Mouse (Mus musculus): ENCODE data around the gene Os9. TPM values are rescaled to one million over a fixed set of nuclear protein-coding genes. Genes with fewer than 3 reads are reported as not detected.
A peak's percentile ranks its signal among the peaks of the same experiment; 100 is the strongest.
"Not testable (repeated sequence)": the region's sequence is repeated elsewhere in the genome, so short reads cannot be mapped to it uniquely, and the experiment has no call there.

Os9 gene
- polyA plus RNA-seq, 1 experiment from 2014 or later: 110 TPM

DNA sequence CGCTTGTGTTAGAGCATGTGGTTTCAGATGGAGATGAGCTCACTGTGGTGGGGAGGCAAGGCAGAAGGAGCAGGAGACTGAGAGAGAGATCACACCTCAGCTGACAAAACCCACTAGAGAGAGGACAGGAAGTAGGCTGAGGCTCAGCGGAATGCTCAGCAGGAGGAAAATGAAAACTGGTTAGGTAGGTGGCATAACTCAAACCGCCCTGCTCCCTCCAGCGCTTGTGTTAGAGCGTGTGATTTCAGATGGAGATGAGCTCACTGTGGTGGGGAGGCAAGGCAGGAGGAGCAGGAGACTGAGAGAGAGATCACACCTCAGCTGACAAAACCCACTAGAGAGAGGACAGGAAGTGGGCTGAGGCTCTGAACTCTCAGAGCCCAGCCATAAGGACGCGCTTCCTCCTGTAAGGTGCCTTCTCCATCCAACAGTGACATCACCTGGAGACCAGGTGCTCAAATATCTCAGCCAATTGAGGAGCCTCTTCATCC is 41.9 kb upstream of the Os9 start:
- not testable (repeated sequence) for H3K4me3 ChIP-seq (ENCODE audit: low read length); H3K4me2 ChIP-seq (replicated peaks; ENCODE audit: low read depth, low read length); H3K36me3 ChIP-seq (ENCODE audit: insufficient read depth, low read length); ATAC-seq (ENCODE audit: low FRiP score, low TSS enrichment); H3K9ac ChIP-seq (replicated peaks; ENCODE audit: low read length); H3K9me3 ChIP-seq (ENCODE audit: low read length); H3K27ac ChIP-seq (ENCODE audit: low read length)
- Histone ChIP-seq H3K4me1 (ENCODE audit: insufficient read depth, low read length) (peaks cover 12% of the 10 kb centered on the region; the same call in 1 of the 2 replicates), H3K27me3 (ENCODE audit: insufficient read depth, low read length) (peaks cover 27% of the 10 kb centered on the region)
- 57% methylated on average over 7 of the region's 7 CpGs for WGBS

DNA sequence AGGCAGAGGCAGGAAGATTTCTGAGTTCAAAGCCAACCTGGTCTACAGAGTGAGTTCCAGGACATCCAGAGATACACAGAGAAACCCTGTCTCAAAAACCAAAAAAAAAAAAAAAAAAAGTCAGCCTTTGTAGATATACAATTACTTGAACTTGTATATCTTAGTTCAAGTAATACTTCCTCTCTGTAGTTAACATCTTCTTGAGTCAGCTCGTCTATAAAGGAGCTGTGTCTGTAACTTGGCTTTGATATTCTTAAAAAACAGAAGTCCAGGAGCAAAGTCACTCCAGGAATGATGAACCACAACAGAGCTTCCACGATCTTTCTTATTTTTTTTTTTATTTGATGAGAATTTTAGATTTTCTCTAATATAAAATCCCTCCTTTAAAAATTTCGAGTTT is 39.8 kb upstream of the Os9 start:
- no peak overlapping the region for H3K4me3 ChIP-seq (ENCODE audit: low read length)
- no peak overlapping the region for H3K27ac ChIP-seq (ENCODE audit: low read length)
- no peak overlapping the region for H3K4me2 ChIP-seq (replicated peaks; ENCODE audit: low read depth, low read length)
- no peaks in the 10 kb centered on the region for H3K9me3 ChIP-seq (ENCODE audit: low read length)
- H3K9ac ChIP-seq (replicated peaks; ENCODE audit: low read length): no peak overlapping the region
- H3K36me3 ChIP-seq (ENCODE audit: insufficient read depth, low read length): no peaks in the 10 kb centered on the region
- no peak for ATAC-seq (ENCODE audit: low FRiP score, low TSS enrichment)
- 78% methylated on average over 3 of the region's 3 CpGs for WGBS
- peaks cover 9% of the 10 kb centered on the region; the same call in 1 of the 2 replicates for H3K4me1 ChIP-seq (ENCODE audit: insufficient read depth, low read length)
- H3K27me3 ChIP-seq (ENCODE audit: insufficient read depth, low read length): peaks cover 7% of the 10 kb centered on the region

- no peak overlapping the region for H3K4me2 ChIP-seq (replicated peaks; ENCODE audit: low read depth, low read length)
- 0 out of 2 replicates have a peak, but pooled peaks cover 2% of the 10 kb centered on the region for H3K27me3 ChIP-seq (ENCODE audit: insufficient read depth, low read length)
- H3K27ac ChIP-seq (ENCODE audit: low read length): no peak overlapping the region
- H3K9me3 ChIP-seq (ENCODE audit: low read length): no peaks in the 10 kb centered on the region
- H3K4me3 ChIP-seq (ENCODE audit: low read length): no peak overlapping the region
- WGBS: 78% methylated on average over 9 of the region's 9 CpGs
- H3K9ac ChIP-seq (replicated peaks; ENCODE audit: low read length): no peak overlapping the region
- 0 out of 2 replicates have a peak, but pooled peaks cover 4% of the 10 kb centered on the region for H3K4me1 ChIP-seq (ENCODE audit: insufficient read depth, low read length)
- no peak for ATAC-seq (ENCODE audit: low FRiP score, low TSS enrichment)
- H3K36me3 ChIP-seq (ENCODE audit: insufficient read depth, low read length): no peaks in the 10 kb centered on the region
These were observed 39.1 kb upstream of the Os9 start for GRCm38 (mm10) chr10:127160081-127160480.

- Histone ChIP-seq H3K4me3 (ENCODE audit: low read length) (no peak overlapping the region), H3K9me3 (ENCODE audit: low read length) (no peaks in the 10 kb centered on the region), H3K27me3 (ENCODE audit: insufficient read depth, low read length) (no peaks in the 10 kb centered on the region), H3K4me2 (replicated peaks; ENCODE audit: low read depth, low read length) (no peak overlapping the region), H3K36me3 (ENCODE audit: insufficient read depth, low read length) (no peaks in the 10 kb centered on the region), H3K27ac (ENCODE audit: low read length) (no peak overlapping the region), H3K4me1 (ENCODE audit: insufficient read depth, low read length) (0 out of 2 replicates have a peak, but pooled peaks cover 4% of the 10 kb centered on the region), H3K9ac (replicated peaks; ENCODE audit: low read length) (no peak overlapping the region)
- ATAC-seq (ENCODE audit: low FRiP score, low TSS enrichment): no peak
- WGBS: 67% methylated on average over 3 of the region's 3 CpGs
These were observed 37.5 kb upstream of the Os9 start for GRCm38 (mm10) chr10:127158471-127158870.

- 74% methylated on average over 1 of the region's 1 CpGs for WGBS
- Histone ChIP-seq H3K4me2 (replicated peaks; ENCODE audit: low read depth, low read length) (no peak overlapping the region), H3K27me3 (ENCODE audit: insufficient read depth, low read length) (no peaks in the 10 kb centered on the region)
These were observed 35.6 kb upstream of the Os9 start for GRCm38 (mm10) chr10:127156511-127156910.

GRCm38 (mm10) chr10:127156089-127156488 is 35.2 kb upstream of the Os9 start:
- ATAC-seq (ENCODE audit: low FRiP score, low TSS enrichment): no peak
- H3K27ac ChIP-seq (ENCODE audit: low read length): peak overlapping the region; percentile 40; the same call in 1 of the 2 replicates
- WGBS: 78% methylated on average over 1 of the region's 1 CpGs

More at GRCm38 (mm10) chr10:127156511-127156910, 35.6 kb upstream of the Os9 start:
- H3K9me3 ChIP-seq (ENCODE audit: low read length): 0 out of 2 replicates have a peak, but pooled peaks cover 3% of the 10 kb centered on the region
- H3K4me1 ChIP-seq (ENCODE audit: insufficient read depth, low read length): 0 out of 2 replicates have a peak, but pooled peaks cover 4% of the 10 kb centered on the region
- no peaks in the 10 kb centered on the region for H3K36me3 ChIP-seq (ENCODE audit: insufficient read depth, low read length)
- no peak overlapping the region for H3K4me3 ChIP-seq (ENCODE audit: low read length)
- H3K9ac ChIP-seq (replicated peaks; ENCODE audit: low read length): no peak overlapping the region
- no peak for ATAC-seq (ENCODE audit: low FRiP score, low TSS enrichment)
- H3K27ac ChIP-seq (ENCODE audit: low read length): no peak overlapping the region

GRCm38 (mm10) chr10:127154652-127155051 is 33.7 kb upstream of the Os9 start:
- no peak overlapping the region for H3K9ac ChIP-seq (replicated peaks; ENCODE audit: low read length)
- no peak overlapping the region for H3K4me3 ChIP-seq (ENCODE audit: low read length)
- 0 out of 2 replicates have a peak, but pooled peaks cover 3% of the 10 kb centered on the region for H3K9me3 ChIP-seq (ENCODE audit: low read length)
- 61% methylated on average over 5 of the region's 5 CpGs for WGBS
- ATAC-seq (ENCODE audit: low FRiP score, low TSS enrichment): peak; percentile 75
- no peaks in the 10 kb centered on the region for H3K36me3 ChIP-seq (ENCODE audit: insufficient read depth, low read length)
- peak overlapping the region; percentile 90 for H3K27ac ChIP-seq (ENCODE audit: low read length)
- H3K4me2 ChIP-seq (replicated peaks; ENCODE audit: low read depth, low read length): 0 out of 2 replicates have a peak overlapping the region, but pooled peaks have one; percentile 21
- no peaks in the 10 kb centered on the region for H3K27me3 ChIP-seq (ENCODE audit: insufficient read depth, low read length)
- H3K4me1 ChIP-seq (ENCODE audit: insufficient read depth, low read length): 0 out of 2 replicates have a peak, but pooled peaks cover 4% of the 10 kb centered on the region

More at GRCm38 (mm10) chr10:127156089-127156488, 35.2 kb upstream of the Os9 start:
- Histone ChIP-seq H3K36me3 (ENCODE audit: insufficient read depth, low read length) (no peaks in the 10 kb centered on the region), H3K4me2 (replicated peaks; ENCODE audit: low read depth, low read length) (no peak overlapping the region), H3K9ac (replicated peaks; ENCODE audit: low read length) (no peak overlapping the region), H3K4me3 (ENCODE audit: low read length) (no peak overlapping the region), H3K4me1 (ENCODE audit: insufficient read depth, low read length) (0 out of 2 replicates have a peak, but pooled peaks cover 4% of the 10 kb centered on the region), H3K27me3 (ENCODE audit: insufficient read depth, low read length) (no peaks in the 10 kb centered on the region), H3K9me3 (ENCODE audit: low read length) (0 out of 2 replicates have a peak, but pooled peaks cover 3% of the 10 kb centered on the region)

GRCm38 (mm10) chr10:127154241-127154640 is 33.3 kb upstream of the Os9 start:
- Histone ChIP-seq H3K9ac (replicated peaks; ENCODE audit: low read length) (no peak overlapping the region), H3K27me3 (ENCODE audit: insufficient read depth, low read length) (no peaks in the 10 kb centered on the region), H3K27ac (ENCODE audit: low read length) (peak overlapping the region; percentile 90), H3K4me2 (replicated peaks; ENCODE audit: low read depth, low read length) (no peak overlapping the region), H3K4me1 (ENCODE audit: insufficient read depth, low read length) (0 out of 2 replicates have a peak, but pooled peaks cover 4% of the 10 kb centered on the region), H3K4me3 (ENCODE audit: low read length) (no peak overlapping the region), H3K9me3 (ENCODE audit: low read length) (0 out of 2 replicates have a peak, but pooled peaks cover 3% of the 10 kb centered on the region), H3K36me3 (ENCODE audit: insufficient read depth, low read length) (no peaks in the 10 kb centered on the region)
- 55% methylated on average over 2 of the region's 2 CpGs for WGBS
- peak; percentile 80; the same call in 1 of the 2 replicates for ATAC-seq (ENCODE audit: low FRiP score, low TSS enrichment)

DNA sequence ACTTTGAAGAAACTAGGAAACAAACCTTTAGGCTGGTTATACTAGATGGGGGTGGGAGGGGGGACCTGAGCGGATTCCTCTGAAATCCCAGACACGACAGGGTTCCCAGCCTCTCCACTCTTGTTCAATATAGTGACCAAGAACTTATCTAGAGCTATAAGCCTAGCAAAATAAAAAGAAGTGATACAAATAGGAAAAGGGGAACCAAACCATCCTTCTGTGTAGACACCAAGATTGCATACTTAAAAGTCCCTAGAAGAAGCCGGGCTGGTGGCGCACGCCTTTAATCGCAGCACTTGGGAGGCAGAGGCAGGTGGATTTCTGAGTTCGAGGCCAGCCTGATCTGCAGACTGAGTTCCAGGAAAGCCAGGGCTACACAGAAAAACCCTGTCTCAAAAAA is 32.4 kb upstream of the Os9 start:
- Histone ChIP-seq H3K27ac (ENCODE audit: low read length) (peak overlapping the region; percentile 50; the same call in 1 of the 2 replicates), H3K36me3 (ENCODE audit: insufficient read depth, low read length) (no peaks in the 10 kb centered on the region), H3K4me2 (replicated peaks; ENCODE audit: low read depth, low read length) (no peak overlapping the region), H3K4me3 (ENCODE audit: low read length) (no peak overlapping the region), H3K9ac (replicated peaks; ENCODE audit: low read length) (no peak overlapping the region), H3K27me3 (ENCODE audit: insufficient read depth, low read length) (no peaks in the 10 kb centered on the region), H3K9me3 (ENCODE audit: low read length) (0 out of 2 replicates have a peak, but pooled peaks cover 3% of the 10 kb centered on the region), H3K4me1 (ENCODE audit: insufficient read depth, low read length) (0 out of 2 replicates have a peak, but pooled peaks cover 4% of the 10 kb centered on the region)
- no peak for ATAC-seq (ENCODE audit: low FRiP score, low TSS enrichment)
- 92% methylated on average over 7 of the region's 7 CpGs for WGBS

- H3K4me2 ChIP-seq (replicated peaks; ENCODE audit: low read depth, low read length); H3K9me3 ChIP-seq (ENCODE audit: low read length); H3K36me3 ChIP-seq (ENCODE audit: insufficient read depth, low read length); H3K27me3 ChIP-seq (ENCODE audit: insufficient read depth, low read length); H3K4me1 ChIP-seq (ENCODE audit: insufficient read depth, low read length); H3K27ac ChIP-seq (ENCODE audit: low read length); H3K4me3 ChIP-seq (ENCODE audit: low read length); H3K9ac ChIP-seq (replicated peaks; ENCODE audit: low read length); ATAC-seq (ENCODE audit: low FRiP score, low TSS enrichment): not testable (repeated sequence)
- 84% methylated on average over 10 of the region's 10 CpGs for WGBS
These were observed 31.6 kb upstream of the Os9 start for GRCm38 (mm10) chr10:127152556-127152955.

All from kidney, embryonic 16.5 days (tissue).